Mouse (Mus musculus) hindbrain, embryonic 10.5 days (tissue): ENCODE measurements around the gene Rpl28. TPM values are rescaled to one million over a fixed set of nuclear protein-coding genes. Genes with fewer than 3 reads are reported as not detected.
A peak's percentile ranks its signal among the peaks of the same experiment; 100 is the strongest.
"Not testable (repeated sequence)": the region's sequence is repeated elsewhere in the genome, so short reads cannot be mapped to it uniquely, and the experiment has no call there.

ENCODE experiments used
- DNase-seq: peaks from one replicate; pipeline ENCODE4 v3.0.0-alpha.2; 2017; ENCODE audit warnings: low spot score
- H3K27ac ChIP-seq: fragments of 300-500 bp; sonication (generic); 2 replicates; pipeline ENCODE4 v1.5.1; 2016; ENCODE audit warnings: mild to moderate bottlenecking, moderate library complexity
- H3K27me3 ChIP-seq: fragments of 300-500 bp; sonication (generic); 2 replicates; pipeline ENCODE4 v1.6.1; 2016; ENCODE audit warnings: mild to moderate bottlenecking; ENCODE audit not compliant: poor library complexity, insufficient read depth, severe bottlenecking
- H3K36me3 ChIP-seq: fragments of 300-500 bp; sonication (generic); 2 replicates; pipeline ENCODE4 v1.6.1; 2016; ENCODE audit warnings: mild to moderate bottlenecking, moderate library complexity
- H3K4me1 ChIP-seq: fragments of 300-500 bp; sonication (generic); replicated peaks from 2 replicates; pipeline ENCODE4 v1.6.1; 2016; ENCODE audit warnings: mild to moderate bottlenecking
- H3K4me3 ChIP-seq: fragments of 300-500 bp; sonication (generic); 2 replicates; pipeline ENCODE4 v1.5.1; 2016; ENCODE audit warnings: mild to moderate bottlenecking, moderate library complexity
- H3K9me3 ChIP-seq: fragments of 300-500 bp; sonication (generic); 2 replicates; pipeline ENCODE4 v1.6.1; 2016; ENCODE audit warnings: mild to moderate bottlenecking, moderate library complexity
- WGBS: fragments of 180-500 bp; shearing (Covaris S2); methylation state at CpG from one replicate; pipeline ENCODE4 v1.1.7; 2016; 5-methylcytosine and 5-hydroxymethylcytosine counted together
- polyA plus RNA-seq: library from polyadenylated mRNA; unstranded; fragments of >200 nt; fragmentation: Nextera tagmentation; extraction: Ambion mirVana; gene quantifications from 2 replicates; pipeline ENCODE4 v1.2.1, GENCODE M21; 2016

The Rpl28 gene
- polyA plus RNA-seq, 1 experiment from 2014 or later, result 378 TPM

DNA sequence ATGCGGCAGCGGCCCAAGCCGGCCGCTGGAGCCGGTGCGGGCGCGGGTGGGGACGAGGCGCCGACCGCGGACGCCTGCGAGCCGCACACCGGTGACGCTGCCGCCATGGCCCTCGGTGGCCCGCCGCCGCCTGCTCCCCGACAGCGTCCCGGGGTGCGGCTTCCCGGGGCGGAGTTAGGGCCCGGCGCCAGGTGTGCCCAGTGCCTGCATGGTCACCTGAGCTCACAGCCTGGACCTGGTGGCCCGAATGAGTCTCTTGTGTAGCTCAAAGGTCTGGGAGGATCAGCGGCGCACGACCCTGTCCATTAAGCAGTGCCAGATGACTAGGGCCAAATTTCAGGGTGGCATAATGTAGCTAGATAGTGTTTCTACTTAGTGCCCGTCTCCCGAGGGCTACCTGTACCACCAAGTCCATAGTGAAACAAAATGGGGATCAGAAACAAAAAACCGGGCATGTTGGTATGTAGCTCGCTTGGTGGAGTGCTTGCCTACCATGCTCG, 3.2 kb upstream of the Rpl28 start, which contains the start of gene Tmem238:
TSS of gene Tmem238 (minus strand) at position 221 of the 500 bp plus-strand sequence.
- Histone ChIP-seq H3K27me3 (peaks cover 43% of the 10 kb centered on the region), H3K27ac (peak within 1 kb of the TSS; percentile 91), H3K9me3 (no peaks in the 10 kb centered on the region), H3K4me3 (peak within 1 kb of the TSS; percentile 62), H3K4me1 (peaks cover 24% of the 10 kb centered on the region), H3K36me3 (peaks cover 9% of the 10 kb centered on the region)
- no peak for DNase-seq
- 8% methylated on average over 40 of the region's 40 CpGs for WGBS

DNA sequence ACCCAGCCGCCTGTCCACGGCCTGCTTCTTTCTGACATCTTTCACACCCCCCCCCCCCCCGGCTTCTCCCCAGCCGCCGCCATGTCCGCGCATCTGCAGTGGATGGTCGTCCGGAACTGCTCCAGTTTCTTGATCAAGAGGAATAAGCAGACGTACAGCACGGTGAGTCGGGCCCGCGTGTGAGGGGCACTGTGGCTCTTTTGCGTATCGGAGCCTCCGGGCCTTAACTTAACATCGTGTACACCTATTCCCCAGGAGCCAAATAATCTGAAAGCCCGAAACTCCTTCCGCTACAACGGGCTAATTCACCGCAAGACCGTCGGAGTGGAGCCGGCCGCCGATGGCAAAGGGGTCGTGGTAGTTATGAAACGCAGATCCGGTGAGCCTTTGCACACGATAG, 574 bp downstream of the Rpl28 start:
- not testable (repeated sequence) for DNase-seq, H3K9me3 ChIP-seq
- H3K36me3 ChIP-seq, result peaks cover 47% of the 10 kb centered on the region
- H3K27ac ChIP-seq, result peak overlapping the region; percentile 97
- peaks cover 25% of the 10 kb centered on the region for H3K27me3 ChIP-seq
- 2% methylated on average over 31 of the region's 31 CpGs for WGBS
- peak overlapping the region; percentile 96 for H3K4me3 ChIP-seq
- H3K4me1 ChIP-seq, result peaks cover 27% of the 10 kb centered on the region

DNA sequence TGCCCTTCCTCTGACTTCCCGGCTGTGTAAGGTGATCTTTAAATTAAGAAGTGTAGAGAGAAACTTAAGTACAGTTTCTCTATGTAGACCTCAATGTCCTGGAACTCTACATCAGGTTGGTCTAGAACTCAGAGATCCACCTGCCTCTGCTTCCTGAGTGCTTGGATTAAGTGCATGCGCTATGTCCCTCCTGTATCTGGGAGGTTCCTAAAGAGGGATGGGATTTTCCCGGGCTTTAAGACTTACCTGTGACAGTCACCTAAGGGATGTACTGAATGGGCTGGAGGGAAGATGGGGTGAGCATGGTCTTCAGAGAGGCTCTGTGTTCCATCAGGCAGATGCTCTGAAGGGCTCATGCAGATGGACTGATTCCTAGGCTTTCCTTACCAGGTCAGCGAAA, 1.0 kb downstream of the Rpl28 start:
- DNase-seq, result no peak
- peak overlapping the region; percentile 97 for H3K27ac ChIP-seq
- H3K27me3 ChIP-seq, result peaks cover 20% of the 10 kb centered on the region
- 45% methylated on average over 4 of the region's 4 CpGs for WGBS
- peak overlapping the region; percentile 96 for H3K4me3 ChIP-seq
- no peaks in the 10 kb centered on the region for H3K9me3 ChIP-seq
- H3K4me1 ChIP-seq, result peaks cover 23% of the 10 kb centered on the region
- H3K36me3 ChIP-seq, result peaks cover 51% of the 10 kb centered on the region

DNA sequence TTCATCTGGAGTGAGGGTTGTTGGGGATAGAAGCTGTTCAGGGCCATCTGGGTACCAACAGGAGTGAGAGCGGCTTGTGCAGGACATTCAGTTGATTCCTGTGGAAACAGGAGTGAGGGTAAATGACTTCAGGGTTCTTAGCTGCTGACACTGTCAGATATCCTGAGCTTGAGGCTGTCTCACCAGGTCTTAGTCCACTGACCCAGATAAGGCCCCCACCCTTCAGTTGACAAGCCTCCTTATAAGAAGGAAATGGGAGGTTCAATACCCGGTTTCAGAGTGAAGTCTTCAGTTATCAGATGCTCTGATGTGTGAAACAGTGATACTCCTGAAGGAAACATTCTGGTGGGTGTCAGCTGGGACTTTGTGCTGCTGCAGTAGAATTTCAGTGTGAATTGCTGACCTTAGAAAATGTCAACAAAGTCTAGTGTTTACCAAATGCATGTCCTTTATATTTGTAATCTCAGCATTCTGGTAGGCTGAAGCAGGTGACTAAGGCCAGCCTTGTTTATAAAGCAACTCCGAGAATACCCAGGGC, 2.0 kb downstream of the Rpl28 start:
- Histone ChIP-seq H3K4me1 (peaks cover 13% of the 10 kb centered on the region), H3K27ac (no peak overlapping the region), H3K9me3 (no peaks in the 10 kb centered on the region), H3K27me3 (peaks cover 11% of the 10 kb centered on the region), H3K4me3 (peak overlapping the region; percentile 96), H3K36me3 (peaks cover 56% of the 10 kb centered on the region)
- 91% methylated on average over 3 of the region's 3 CpGs for WGBS
- no peak for DNase-seq

DNA sequence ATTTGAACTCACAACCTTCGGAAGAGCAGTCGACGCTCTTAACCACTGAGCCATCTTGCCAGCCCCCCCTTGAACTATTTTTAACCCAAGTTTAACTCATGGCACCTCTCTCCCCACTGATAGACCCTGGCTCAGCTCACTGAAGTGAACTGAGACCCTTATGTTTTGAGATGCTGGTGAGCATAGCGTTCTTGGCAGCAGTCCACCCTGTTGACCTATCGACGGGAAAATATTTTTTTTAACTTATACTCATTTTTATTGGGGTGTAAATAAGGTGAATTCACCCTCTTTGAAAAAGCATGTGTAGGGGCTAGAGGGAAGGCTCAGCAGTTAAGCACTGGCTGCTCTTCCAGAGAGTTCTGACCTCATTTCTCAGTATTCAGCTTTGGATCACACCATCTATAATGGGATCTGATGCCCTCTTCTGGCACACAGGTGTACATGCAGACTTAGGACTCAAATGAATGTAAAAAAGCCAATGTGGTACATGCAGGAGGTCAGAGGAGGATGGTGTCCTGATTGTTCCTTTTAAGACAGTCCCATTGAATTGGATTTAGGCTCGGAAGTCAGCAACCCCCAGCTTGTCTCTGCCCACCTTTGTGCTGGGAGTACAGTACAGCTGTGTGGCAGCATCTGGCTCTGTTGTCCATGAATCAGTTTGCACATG, 3.2 kb downstream of the Rpl28 start:
- H3K9me3 ChIP-seq, result no peaks in the 10 kb centered on the region
- peaks cover 13% of the 10 kb centered on the region for H3K4me1 ChIP-seq
- DNase-seq, result no peak
- peaks cover under 1% of the 10 kb centered on the region; the same call in 1 of the 2 replicates for H3K27me3 ChIP-seq
- 75% methylated on average over 7 of the region's 7 CpGs for WGBS
- H3K27ac ChIP-seq, result no peak overlapping the region
- no peak overlapping the region for H3K4me3 ChIP-seq
- H3K36me3 ChIP-seq, result peaks cover 56% of the 10 kb centered on the region

DNA sequence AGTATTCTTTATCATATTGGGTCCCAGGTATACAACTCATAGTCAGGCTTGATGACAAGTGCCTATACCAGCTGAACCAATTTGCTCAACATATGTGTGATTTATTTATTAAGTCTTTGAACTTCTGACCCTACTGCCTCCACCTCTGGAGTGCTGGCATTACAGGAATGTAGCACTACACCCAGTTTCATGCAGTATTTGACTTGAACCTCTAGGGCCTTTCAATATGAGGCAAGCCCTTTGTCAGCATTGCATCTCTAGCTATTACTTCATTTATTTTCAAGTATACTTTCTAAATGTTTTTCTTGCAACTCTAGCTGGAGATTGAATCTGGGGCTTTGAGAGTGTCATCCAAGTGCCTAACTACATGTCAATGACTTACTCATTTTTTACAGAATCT, 9.6 kb downstream of the Rpl28 start:
- Histone ChIP-seq H3K36me3 (peaks cover 55% of the 10 kb centered on the region), H3K4me3 (no peak overlapping the region), H3K27ac (no peak overlapping the region), H3K9me3 (no peaks in the 10 kb centered on the region), H3K27me3 (no peaks in the 10 kb centered on the region), H3K4me1 (no peaks in the 10 kb centered on the region)
- no peak for DNase-seq

DNA sequence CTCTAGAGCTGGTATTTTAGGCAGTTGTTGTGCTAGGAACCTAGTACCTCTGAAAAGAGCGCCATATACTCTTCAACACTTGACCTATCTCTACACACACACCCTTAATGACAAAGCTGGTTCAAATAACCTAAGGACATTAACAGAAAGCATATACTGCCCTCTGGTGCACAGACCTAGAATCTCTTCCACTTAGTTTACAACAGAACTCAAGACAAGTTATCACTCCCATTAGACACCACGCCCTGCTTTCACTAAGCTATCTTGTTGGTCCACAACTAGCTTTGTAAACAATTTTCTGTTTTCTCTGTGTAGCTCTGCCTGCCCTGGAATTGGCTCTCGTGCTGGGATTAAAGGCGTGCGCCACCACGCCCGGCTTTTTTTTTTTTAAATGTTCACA, 14.0 kb downstream of the Rpl28 start:
- 93% methylated on average over 7 of the region's 7 CpGs for WGBS

DNA sequence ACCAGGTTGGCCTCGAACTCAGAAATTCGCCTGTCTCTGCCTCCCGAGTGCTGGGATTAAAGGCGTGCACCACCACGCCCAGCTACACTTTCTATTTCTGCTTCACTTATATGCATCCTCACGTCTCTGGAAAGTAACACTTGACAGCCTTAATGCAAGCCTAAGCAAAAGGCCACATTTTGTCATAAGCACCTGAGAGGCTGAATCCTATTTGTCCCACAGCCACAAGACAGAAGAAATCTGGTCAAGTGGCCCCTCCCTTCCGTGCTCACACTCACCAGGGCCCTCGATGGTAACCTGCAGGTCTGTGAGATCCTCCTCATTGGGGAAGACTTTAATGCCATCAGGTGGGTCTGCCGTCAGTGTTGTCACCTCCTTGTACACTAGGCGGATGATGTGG, 18.5 kb downstream of the Rpl28 start:
- Histone ChIP-seq H3K27ac (peak overlapping the region; percentile 99), H3K4me3 (peak overlapping the region; percentile 99), H3K36me3 (peaks cover 52% of the 10 kb centered on the region), H3K4me1 (peaks cover 35% of the 10 kb centered on the region)
- H3K9me3 ChIP-seq, DNase-seq, H3K27me3 ChIP-seq: not testable (repeated sequence)
- WGBS, result 46% methylated on average over 10 of the region's 10 CpGs

More for the DNA sequence above, 14.0 kb downstream of the Rpl28 start:
- DNase-seq, result no peak
- Histone ChIP-seq H3K27ac (no peak overlapping the region), H3K36me3 (peaks cover 76% of the 10 kb centered on the region), H3K27me3 (no peaks in the 10 kb centered on the region), H3K4me3 (no peak overlapping the region), H3K9me3 (no peaks in the 10 kb centered on the region), H3K4me1 (peaks cover 29% of the 10 kb centered on the region)

DNA sequence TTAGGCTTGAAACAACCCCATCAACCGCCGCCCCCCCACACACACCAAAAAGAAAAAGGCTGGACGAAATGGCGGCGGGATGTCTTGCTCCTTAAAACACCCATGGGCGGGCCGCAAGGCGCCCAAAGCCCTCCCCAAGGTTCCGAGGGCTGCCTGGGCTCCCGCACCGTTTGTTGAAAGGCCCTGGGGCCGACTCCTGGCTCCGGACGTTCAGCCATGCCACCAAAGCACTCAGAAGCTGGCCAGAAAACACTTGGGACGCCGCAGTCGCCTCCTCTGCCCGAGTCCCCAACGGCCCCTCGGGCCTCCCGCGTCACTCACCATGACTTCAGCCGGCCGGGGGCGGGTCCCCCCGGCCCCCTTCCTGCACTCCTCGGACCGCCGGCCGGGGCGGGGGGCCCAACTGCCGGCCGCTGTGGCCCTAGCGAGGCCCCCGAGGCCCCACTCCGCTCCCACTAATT, 19.2 kb downstream of the Rpl28 start:
- Histone ChIP-seq H3K4me1 (peaks cover 35% of the 10 kb centered on the region), H3K27ac (peak overlapping the region; percentile 99), H3K27me3 (no peaks in the 10 kb centered on the region), H3K4me3 (peak overlapping the region; percentile 99), H3K36me3 (peaks cover 44% of the 10 kb centered on the region), H3K9me3 (no peaks in the 10 kb centered on the region)
- WGBS, result under 1% methylated on average over 36 of the region's 36 CpGs
- peak; percentile 52 for DNase-seq

DNA sequence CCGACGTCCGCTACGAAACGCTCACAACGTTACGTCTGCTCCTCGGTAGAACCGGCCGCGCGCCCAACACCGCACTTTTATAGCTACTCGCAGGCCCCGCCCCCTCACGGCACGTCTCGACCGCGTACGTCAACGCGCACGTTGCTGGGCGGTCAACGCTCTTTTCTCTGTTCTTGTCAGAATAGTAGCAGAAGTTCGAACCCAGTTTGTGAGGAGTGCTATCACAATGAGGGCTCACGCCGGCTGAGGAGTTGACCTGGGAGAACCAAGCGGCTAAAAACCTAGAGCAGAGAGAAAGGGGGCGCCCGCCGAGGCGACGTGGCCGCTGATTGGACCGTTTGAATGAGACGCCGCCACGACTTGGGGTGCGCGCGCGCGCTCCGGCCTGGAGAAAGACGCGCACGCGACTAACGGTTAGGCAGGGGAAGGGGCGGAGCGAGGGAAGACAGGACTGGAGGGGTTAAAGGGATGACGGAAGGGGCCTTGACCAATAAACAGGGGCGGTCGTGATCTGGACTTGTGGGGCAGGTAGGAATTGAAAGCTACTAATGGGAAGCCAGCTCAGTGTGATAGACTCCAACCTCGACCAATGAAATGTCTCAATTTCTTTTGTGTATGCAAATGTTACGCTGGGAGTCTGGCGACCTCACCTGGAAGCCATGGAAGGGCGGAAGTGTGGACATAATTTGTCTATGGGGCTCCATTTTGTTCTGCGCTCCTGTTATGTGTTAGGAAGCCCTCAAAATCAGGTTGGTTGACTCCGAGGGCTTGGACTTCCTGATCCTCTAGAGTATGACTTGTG, 19.8 kb downstream of the Rpl28 start, which contains the start of gene Ube2s:
TSS of gene Ube2s (minus strand) at position 288 of the 802 bp plus-strand sequence.
- H3K4me3 ChIP-seq, result peak within 1 kb of the TSS; percentile 99
- peak within 1 kb of the TSS; percentile 99 for H3K27ac ChIP-seq
- peak; percentile 98 for DNase-seq
- H3K9me3 ChIP-seq, result no peaks in the 10 kb centered on the region
- peaks cover 35% of the 10 kb centered on the region for H3K4me1 ChIP-seq
- no peaks in the 10 kb centered on the region for H3K27me3 ChIP-seq
- under 1% methylated on average over 62 of the region's 62 CpGs for WGBS
- H3K36me3 ChIP-seq, result peaks cover 38% of the 10 kb centered on the region

DNA sequence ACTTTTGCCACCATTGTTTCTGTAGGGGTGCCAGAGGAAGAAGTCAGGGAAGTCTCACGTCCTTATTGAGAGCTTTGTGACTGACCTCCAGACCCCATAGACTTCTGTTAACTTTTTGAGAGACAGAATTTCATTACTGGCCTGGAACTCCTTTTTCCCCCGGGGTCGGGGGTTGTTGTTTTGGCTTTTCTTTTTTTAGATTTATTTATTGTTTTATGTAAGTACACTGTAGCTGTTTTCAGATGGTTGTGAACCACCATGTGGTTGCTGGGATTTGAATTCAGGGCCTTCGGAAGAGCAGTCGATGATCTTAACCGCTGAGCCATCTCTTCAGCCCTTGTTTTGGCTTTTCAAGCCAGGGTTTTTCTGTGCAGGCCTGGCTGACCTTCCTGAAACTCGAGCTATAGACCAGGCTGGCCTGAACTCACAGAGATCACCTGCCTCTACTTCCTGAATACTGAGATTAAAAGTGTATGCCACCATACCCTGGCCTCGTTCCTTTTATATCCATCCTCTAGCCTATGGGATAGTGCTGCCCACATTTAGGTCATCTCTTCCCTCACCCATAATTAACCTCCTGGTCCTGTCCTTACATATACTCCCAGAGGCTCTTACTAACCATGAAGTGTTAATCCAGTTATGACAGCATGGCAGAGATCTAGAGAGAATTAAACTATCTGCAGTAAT, 20.6 kb downstream of the Rpl28 start:
- 26% methylated on average over 8 of the region's 8 CpGs for WGBS

DNA sequence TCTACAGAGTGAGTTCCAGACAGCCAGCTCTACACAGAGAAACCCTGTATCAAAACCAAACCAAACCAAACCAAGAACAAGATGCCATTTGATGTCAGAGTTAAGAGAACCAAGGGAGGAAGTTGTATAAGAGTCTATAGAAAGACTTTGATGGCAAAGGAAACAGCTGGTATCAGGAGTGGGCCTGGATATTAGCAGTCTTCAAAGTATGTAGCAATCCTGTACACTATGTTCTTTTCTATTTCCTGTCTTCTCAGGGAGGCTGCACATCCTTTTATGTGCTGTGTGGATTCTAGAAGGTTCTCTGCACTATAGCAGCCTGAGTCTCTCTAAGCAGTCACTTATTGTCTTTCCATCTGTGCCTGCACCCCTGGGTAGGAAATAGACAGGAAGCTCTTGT, 23.9 kb downstream of the Rpl28 start:
- no peaks in the 10 kb centered on the region for H3K9me3 ChIP-seq
- no peaks in the 10 kb centered on the region for H3K27me3 ChIP-seq
- H3K27ac ChIP-seq, result no peak overlapping the region
- DNase-seq, result no peak
- 0 out of 2 replicates have a peak, but pooled peaks cover under 1% of the 10 kb centered on the region for H3K36me3 ChIP-seq
- H3K4me1 ChIP-seq, result peaks cover 6% of the 10 kb centered on the region
- no peak overlapping the region for H3K4me3 ChIP-seq

More for the DNA sequence above, 20.6 kb downstream of the Rpl28 start:
- H3K4me3 ChIP-seq, result peak overlapping the region; percentile 99
- H3K27me3 ChIP-seq, result no peaks in the 10 kb centered on the region
- H3K4me1 ChIP-seq, result peaks cover 35% of the 10 kb centered on the region
- H3K27ac ChIP-seq, result peak overlapping the region; percentile 99
- H3K9me3 ChIP-seq, result no peaks in the 10 kb centered on the region
- peaks cover 33% of the 10 kb centered on the region for H3K36me3 ChIP-seq
- DNase-seq, result no peak
